Mouse (Mus musculus) urinary bladder, adult 2 months (tissue): ENCODE results near the gene Slc22a12. TPM values are rescaled to one million over a fixed set of nuclear protein-coding genes. Genes with fewer than 3 reads are reported as not detected.

Experiments
- DNase-seq: peaks from one replicate; pipeline ENCODE4 v3.0.0; 2022; ENCODE audit warnings: low spot score
- polyA plus RNA-seq: library from polyadenylated mRNA; depleted of rRNA; stranded (reverse); fragments of >200 nt; gene quantifications from 2 replicates; pipeline ENCODE4 v1.2.3, GENCODE M21; 2012

Slc22a12 gene
- polyA plus RNA-seq, 1 experiment, result not detected

DNA sequence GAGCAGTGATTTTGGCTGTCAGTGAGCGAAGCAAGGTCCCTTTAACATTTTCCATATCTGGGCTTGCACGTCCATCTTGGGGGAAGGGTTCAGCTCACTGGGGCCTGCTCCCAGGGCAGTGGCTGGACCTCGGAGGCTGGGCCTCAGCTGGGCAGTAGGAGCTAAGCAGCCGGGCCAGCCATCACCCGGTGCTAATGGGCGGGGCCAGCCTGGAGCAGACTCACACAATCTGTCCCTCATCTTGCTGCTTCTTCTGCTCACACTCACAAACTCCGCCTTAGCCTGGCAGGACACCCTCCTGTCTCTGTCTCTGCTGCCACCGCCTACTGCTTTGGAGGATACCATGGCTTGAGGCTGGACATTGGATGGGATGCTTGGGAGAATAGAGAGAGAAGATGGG is 26.7 kb downstream of the Slc22a12 start:
- no peak for DNase-seq

DNA sequence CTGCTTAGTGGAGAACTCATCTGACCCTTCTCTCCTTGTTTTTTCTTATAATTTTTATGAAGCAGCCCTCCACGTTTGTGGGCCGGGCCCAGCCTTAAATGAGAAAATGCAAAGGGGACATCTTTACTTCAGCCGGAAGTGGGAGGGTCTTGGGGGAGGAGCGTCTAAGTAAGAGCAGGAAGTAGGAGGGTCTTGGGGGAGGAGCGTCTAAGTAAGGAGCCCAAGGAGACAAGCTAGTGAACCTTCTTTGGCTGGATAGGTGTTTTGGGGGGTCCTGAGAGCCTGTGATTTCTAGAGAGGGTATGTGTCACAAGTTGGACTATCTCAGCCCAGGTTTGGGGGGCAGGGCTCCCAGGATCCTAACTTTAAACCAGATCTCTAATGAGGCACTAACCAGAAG is 27.4 kb downstream of the Slc22a12 start:
- DNase-seq, result no peak

GRCm38 (mm10) chr19:6514940-6515339 is 27.9 kb downstream of the Slc22a12 start:
- no peak for DNase-seq

GRCm38 (mm10) chr19:6513389-6514139 is 29.3 kb downstream of the Slc22a12 start:
- DNase-seq, result no peak

- DNase-seq, result no peak
These were observed 32.3 kb downstream of the Slc22a12 start for GRCm38 (mm10) chr19:6510546-6510945.

DNA sequence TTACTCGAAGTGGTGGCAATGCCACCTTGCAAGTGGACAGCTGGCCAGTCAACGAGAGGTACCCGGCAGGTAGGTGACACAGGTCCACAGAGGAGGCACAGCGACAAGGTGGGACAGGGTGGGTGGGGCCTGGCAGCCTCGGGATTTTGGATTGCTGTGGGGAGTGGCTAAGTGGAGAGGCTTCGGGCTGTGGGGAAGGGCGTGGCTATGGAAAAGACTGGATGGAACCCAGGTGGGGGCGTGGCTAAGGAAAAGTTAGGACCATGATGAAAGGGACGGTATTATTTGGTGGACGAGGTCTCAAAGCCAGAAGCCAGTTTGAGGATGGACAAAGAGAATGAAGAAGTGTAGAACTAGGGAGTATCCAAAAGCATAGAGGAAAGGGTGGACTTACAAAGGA is 33.0 kb downstream of the Slc22a12 start:
- no peak for DNase-seq

DNA sequence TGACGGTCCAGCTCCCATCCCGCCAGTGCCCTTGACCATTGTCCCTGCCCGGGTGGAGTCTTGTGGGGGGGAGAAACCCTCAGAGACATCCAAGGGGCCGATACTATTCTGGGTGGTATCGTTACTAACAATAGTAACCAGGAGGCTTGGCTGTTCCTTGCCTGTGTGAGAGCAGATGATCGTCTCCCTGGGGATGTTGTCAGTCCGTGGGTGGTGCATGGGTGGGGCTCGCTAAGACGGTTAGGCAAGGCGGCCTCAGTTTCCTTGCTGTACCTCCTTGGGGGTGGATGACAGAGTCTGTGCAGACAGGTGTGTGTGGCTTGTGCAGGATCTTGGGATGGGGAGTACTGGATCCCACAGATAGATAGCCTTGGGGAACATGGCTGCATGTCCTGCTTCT is 35.4 kb downstream of the Slc22a12 start:
- no peak for DNase-seq

GRCm38 (mm10) chr19:6504656-6505045 is 38.2 kb downstream of the Slc22a12 start:
- no peak for DNase-seq

- DNase-seq, result no peak
These were observed 38.7 kb downstream of the Slc22a12 start for GRCm38 (mm10) chr19:6503926-6504655.

DNA sequence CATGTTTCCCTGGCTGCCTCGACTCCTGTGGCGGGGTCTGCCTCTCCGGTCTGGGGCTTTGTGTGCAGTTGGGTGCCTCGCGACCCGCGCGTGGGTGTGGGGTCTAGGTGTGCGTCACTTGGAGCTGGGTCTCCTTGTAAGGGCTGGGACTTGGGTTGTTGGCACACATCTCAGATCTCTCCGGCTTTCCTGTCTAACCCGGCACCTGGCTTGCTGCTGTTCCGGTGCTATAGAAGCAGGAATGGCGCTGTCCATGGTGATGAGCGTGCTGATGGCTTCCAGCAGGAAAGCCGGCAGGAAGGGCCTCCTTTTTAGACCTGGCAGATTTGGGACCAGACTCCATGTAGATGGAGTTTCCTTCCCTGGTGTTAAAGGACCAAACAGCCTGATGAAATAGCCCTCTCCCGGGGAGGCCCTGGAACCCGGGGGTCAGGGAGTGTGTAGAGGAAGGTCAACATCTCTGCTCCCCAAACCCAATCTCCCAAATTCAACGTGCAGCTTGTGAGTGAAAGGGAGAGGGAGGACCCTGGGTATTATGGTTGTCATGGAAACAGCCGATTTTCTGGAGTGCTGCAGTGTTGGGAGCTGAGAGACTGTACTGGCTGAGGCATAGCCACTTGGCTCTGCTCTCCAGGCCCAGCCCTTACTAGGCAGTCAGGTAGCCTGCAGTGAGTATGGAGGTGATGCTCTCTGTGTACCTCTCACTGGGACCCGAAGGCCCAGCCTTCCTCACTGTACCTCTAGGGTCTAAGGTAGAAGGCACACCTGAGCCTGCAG is 40.1 kb downstream of the Slc22a12 start:
- DNase-seq, result no peak

- DNase-seq, result no peak
These were observed 40.7 kb downstream of the Slc22a12 start for GRCm38 (mm10) chr19:6502035-6502541.

GRCm38 (mm10) chr19:6500636-6501025 is 42.2 kb downstream of the Slc22a12 start:
- no peak for DNase-seq

DNA sequence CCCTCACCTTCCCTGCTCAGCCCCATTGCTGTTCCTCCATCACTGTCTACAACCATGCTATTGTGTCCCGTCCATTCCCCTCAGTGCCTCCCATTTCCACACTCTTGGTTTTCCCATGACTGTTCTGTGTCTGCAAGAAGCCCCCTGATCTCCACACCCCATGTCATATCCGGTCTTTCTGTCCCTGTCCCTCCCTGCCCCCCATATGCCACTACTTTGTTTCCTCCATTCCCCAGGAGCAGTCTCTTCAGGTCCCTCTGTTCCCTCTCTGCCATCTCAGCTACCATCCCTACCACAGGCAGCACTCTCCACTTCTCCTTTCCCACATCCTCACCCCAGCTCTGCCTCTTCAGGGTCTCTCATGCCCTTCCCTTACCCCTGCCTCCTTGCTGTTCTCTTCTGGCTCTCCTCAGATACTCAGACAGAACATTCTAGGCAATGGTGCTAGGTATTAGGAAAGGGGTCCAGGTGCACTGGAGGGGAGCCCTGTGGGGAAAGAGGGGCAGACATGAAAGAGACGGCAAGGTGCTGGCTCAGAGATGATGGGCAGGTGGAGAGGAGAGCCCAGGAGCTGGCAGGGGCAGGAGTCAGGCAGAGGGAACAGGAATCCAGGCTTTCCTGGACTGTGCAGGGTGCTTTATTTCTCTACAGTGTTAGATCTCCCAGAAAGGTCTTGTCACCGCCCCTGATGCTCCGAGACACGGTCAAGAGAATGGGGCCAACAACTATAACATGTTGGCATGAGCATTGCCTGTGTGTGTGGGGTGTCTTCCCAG is 42.8 kb downstream of the Slc22a12 start:
- no peak for DNase-seq

- DNase-seq, result no peak
These were observed 44.3 kb downstream of the Slc22a12 start for GRCm38 (mm10) chr19:6498350-6499131.

DNA sequence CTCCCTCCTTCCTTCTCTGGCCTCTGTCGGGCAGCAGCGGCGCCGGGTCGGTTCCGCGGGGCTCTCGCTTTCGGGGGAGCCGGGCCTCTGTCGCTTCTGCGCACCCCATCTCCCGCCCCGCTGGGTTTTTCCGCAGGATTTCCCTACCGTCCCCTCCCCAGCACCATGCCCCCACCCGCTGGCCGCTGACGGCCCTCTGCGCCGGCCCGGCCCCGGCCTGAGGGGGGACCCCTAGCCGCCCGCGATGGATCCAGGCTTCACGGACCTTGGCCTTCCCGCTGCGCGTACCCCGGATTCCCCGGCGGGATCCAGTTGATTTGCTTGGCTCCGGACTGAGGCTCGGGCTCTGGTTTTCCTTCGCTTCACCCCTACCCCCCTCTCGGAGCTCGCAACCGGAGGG is 45.0 kb downstream of the Slc22a12 start:
- DNase-seq, result no peak

DNA sequence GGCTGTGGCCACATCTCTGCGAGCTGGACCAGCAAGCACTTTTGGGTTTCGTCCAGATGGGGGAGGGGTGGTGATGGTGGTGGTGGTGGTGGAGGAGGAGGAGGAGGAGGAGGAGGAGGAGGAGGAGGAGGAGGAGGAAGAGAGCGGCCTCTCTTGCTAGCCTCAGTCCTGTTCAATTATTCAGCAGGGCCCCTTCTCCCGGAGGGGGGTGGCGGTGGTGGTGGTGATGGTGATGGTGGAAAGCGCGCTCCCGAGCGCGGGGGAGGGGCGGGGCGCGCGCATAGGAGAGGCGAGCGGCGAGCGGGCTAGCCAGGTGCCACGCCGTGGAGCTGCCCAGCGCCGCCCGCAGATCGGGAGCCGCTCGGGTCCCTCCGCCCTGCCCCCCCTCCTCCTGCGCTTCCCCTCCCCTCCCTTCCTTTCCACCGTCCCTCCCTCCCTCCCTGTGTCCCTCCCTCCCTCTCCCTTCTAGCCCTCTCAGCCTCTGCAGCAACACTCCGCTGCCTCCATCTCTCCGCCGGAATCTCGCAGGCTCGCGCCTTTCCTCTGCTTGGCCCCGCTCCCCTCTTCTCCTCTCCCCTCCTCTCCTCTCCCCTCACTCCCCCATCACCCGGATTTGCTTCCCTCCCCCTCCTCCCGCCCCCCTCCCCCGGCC is 45.6 kb downstream of the Slc22a12 start:
- DNase-seq, result no peak

- DNase-seq, result no peak
These were observed 46.2 kb downstream of the Slc22a12 start for GRCm38 (mm10) chr19:6496462-6497149.

DNA sequence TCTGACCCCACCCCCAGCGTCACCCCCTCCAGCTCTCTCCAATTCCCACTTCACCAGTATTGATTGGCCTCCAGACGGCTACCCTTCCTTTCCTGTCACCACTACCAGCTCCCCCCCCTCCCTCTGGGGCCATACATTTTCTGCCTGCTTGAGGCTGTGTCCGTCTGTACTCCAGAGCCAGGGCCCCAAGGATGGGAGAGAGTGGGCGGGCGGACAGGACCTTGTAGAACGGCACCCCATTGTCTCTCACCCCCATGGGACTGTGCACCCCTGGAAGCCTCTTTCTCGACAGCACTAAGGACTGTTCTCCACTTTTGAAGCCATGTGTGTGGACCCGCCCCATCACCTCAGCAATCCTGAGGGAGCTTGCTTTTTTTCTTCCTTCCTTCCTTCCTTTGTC is 47.1 kb downstream of the Slc22a12 start:
- no peak for DNase-seq

DNA sequence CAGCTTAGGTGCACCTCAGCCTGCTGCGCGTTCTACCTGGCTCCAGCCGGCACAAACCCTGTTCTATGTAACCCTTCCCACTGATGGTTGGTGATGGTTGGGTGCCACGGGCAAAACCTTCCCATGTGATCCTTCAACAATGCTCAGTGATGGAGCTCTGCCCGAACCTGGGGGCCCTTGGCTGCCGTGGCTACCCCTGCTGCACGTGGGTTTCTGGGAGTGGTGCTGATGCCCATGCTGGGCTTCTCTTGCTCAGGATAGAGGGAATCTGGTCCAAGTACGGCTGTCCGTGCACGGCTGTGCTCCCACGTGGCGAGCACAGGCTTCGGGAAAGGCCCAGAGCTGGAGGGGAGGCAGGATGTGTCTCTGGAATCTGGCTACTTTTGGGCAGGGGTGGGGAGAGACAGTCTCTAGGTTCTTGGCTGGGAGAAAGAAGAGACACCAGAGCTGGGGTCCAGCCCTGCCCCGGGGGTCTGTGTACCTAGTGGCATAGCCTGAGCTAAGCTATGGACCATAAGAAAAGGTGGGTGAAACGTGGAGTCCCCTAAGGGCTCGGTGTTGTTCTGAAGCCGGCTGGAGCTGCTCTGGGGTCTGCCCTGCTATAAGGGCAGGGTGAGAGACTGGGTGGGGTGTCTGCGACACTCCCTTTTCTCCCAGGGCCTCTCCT is 48.2 kb downstream of the Slc22a12 start:
- DNase-seq, result no peak
